Mouse (Mus musculus) liver, adult 2 months (tissue): ENCODE results near the gene Slc5a11. TPM values are rescaled to one million over a fixed set of nuclear protein-coding genes. Genes with fewer than 3 reads are reported as not detected.

ENCODE experiments used
- DNase-seq: peaks from one replicate; pipeline ENCODE4 v3.0.0-alpha.2; 2011; ENCODE audit warnings: low read depth, low spot score; ENCODE audit errors: extremely low read depth
- H3K27ac ChIP-seq: fragments of 200-500 bp; replicated peaks from 2 replicates; pipeline ENCODE4 v1.5.1; 2012; ENCODE audit warnings: low read depth, mild to moderate bottlenecking, control low read depth, inconsistent platforms, low read length; ENCODE audit not compliant: insufficient read depth
- H3K27me3 ChIP-seq: fragments of 200-500 bp; 2 replicates; pipeline ENCODE4 v1.6.1; 2012; ENCODE audit warnings: mild to moderate bottlenecking, moderate library complexity, low read length, inconsistent platforms; ENCODE audit not compliant: control insufficient read depth, insufficient read depth
- H3K36me3 ChIP-seq: fragments of 200-500 bp; 2 replicates; pipeline ENCODE4 v1.6.1; 2012; ENCODE audit warnings: low read length, inconsistent platforms; ENCODE audit not compliant: control insufficient read depth, insufficient read depth
- H3K4me1 ChIP-seq: fragments of 200-500 bp; 2 replicates; pipeline ENCODE4 v1.6.1; 2011; ENCODE audit warnings: low read length; ENCODE audit not compliant: control insufficient read depth, insufficient read depth
- H3K4me3 ChIP-seq: fragments of 200-500 bp; 2 replicates; pipeline ENCODE4 v1.5.1; 2011; ENCODE audit warnings: low read depth, mild to moderate bottlenecking, control low read depth, low read length, moderate library complexity; ENCODE audit not compliant: insufficient read depth
- H3K79me2 ChIP-seq: fragments of 200-500 bp; 2 replicates; pipeline ENCODE4 v1.6.1; 2012; ENCODE audit warnings: inconsistent platforms, mild to moderate bottlenecking, low read length, moderate library complexity; ENCODE audit not compliant: control insufficient read depth, insufficient read depth
- H3K9ac ChIP-seq: fragments of 200-500 bp; 2 replicates; pipeline ENCODE4 v1.6.1; 2012; ENCODE audit warnings: low read depth, mild to moderate bottlenecking, control low read depth, inconsistent platforms, low read length
- CTCF ChIP-seq: fragments of 200-500 bp; IDR thresholded peaks from 2 replicates; pipeline ENCODE4 v1.5.1; 2011; ENCODE audit warnings: low read depth, low read length, control low read depth
- POLR2A ChIP-seq: fragments of 200-500 bp; IDR thresholded peaks from 2 replicates; pipeline ENCODE4 v1.6.1; 2011; ENCODE audit warnings: low read length, control low read depth; ENCODE audit not compliant: insufficient read depth; ENCODE audit errors: extremely low read depth
- WGBS: fragments of 180-500 bp; shearing (Covaris S2); methylation state at CpG from one replicate; pipeline ENCODE4 v1.1.7; 2018; 5-methylcytosine and 5-hydroxymethylcytosine counted together
- polyA plus RNA-seq: library from polyadenylated mRNA; depleted of rRNA; stranded (reverse); fragments of >200 nt; gene quantifications from 2 replicates; pipeline ENCODE4 v1.2.3, GENCODE M21; 2012
- total RNA-seq: library from RNA; depleted of rRNA; stranded (reverse); fragments of >200 nt; gene quantifications from 2 replicates; pipeline ENCODE4 v1.2.3, GENCODE M21; 2014

Slc5a11 gene
- total and polyA plus RNA-seq, 2 experiments: 0.07 to 2.3 TPM

GRCm38 (mm10) chr7:123285896-123286295 is 71.3 kb downstream of the Slc5a11 start:
- DNase-seq: no peak
- Histone ChIP-seq H3K27me3 (no peaks in the 10 kb centered on the region), H3K27ac (no peak overlapping the region), H3K4me3 (no peak overlapping the region), H3K79me2 (no peaks in the 10 kb centered on the region), H3K36me3 (peaks cover 34% of the 10 kb centered on the region), H3K4me1 (no peaks in the 10 kb centered on the region), H3K9ac (no peak overlapping the region)
- WGBS: 99% methylated on average over 5 of the region's 5 CpGs
- TF ChIP-seq CTCF (no peak), POLR2A (no peak)

- no peak overlapping the region for H3K27ac ChIP-seq
- H3K9ac ChIP-seq: no peak overlapping the region
- no peaks in the 10 kb centered on the region for H3K4me1 ChIP-seq
- H3K27me3 ChIP-seq: no peaks in the 10 kb centered on the region
- no peak overlapping the region for H3K4me3 ChIP-seq
- no peaks in the 10 kb centered on the region for H3K79me2 ChIP-seq
- TF ChIP-seq POLR2A (no peak), CTCF (no peak)
- H3K36me3 ChIP-seq: peaks cover 43% of the 10 kb centered on the region
- 92% methylated on average over 3 of the region's 3 CpGs for WGBS
- no peak for DNase-seq
Observed at GRCm38 (mm10) chr7:123287903-123288302, 73.3 kb downstream of the Slc5a11 start.

- no peak for DNase-seq
- no peaks in the 10 kb centered on the region for H3K79me2 ChIP-seq
- H3K27ac ChIP-seq: no peak overlapping the region
- no peaks in the 10 kb centered on the region for H3K27me3 ChIP-seq
- no peak for TF ChIP-seq POLR2A
- no peak for TF ChIP-seq CTCF
- H3K36me3 ChIP-seq: peaks cover 43% of the 10 kb centered on the region
- H3K4me3 ChIP-seq: no peak overlapping the region
- WGBS: 97% methylated on average over 4 of the region's 4 CpGs
- H3K9ac ChIP-seq: no peak overlapping the region
- H3K4me1 ChIP-seq: no peaks in the 10 kb centered on the region
Observed at GRCm38 (mm10) chr7:123289176-123289575, 74.6 kb downstream of the Slc5a11 start.

DNA sequence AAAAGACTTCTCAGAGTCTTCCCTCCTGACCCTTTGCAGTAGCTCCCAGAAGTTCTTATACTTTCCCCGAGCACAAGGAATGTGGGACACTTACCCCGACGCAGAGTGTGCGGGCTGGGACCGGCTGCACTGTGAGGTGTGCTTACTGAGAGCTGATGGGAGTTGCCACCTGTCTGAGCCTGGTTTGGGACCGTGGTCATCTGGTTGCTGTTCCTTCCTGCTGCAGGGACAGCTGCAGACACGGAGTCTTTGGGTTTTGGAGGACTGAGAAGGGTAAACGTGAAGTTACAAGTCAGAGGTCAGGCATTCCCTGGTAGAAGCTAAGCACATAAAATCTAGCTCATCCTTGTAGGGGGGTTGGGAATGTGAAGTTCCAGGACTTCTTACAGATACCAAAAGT is 77.4 kb downstream of the Slc5a11 start:
- TF ChIP-seq CTCF (no peak), POLR2A (no peak)
- H3K79me2 ChIP-seq: no peaks in the 10 kb centered on the region
- 91% methylated on average over 8 of the region's 8 CpGs for WGBS
- H3K27ac ChIP-seq: no peak overlapping the region
- H3K27me3 ChIP-seq: no peaks in the 10 kb centered on the region
- H3K4me1 ChIP-seq: no peaks in the 10 kb centered on the region
- H3K9ac ChIP-seq: no peak overlapping the region
- no peak for DNase-seq
- no peak overlapping the region for H3K4me3 ChIP-seq
- peaks cover 46% of the 10 kb centered on the region for H3K36me3 ChIP-seq

DNA sequence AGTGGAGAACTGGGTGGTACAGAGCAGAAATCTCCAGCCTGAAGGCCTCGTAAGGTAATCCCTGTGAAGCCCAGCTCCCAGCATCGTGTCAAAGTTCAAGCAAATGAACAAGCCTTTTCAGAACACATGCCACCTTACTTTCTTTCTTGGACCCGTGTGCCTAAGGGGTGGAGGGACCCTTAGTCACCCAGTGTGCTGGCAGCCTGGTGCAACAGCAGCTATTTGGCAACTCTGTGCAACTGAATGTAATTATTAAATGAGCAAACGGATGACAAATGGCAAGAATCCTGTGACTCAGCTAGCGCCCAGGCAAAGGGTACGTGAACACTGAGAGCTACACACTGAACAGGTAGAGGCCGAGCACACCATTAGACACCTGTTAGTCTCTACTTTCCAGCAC is 79.3 kb downstream of the Slc5a11 start:
- no peak for DNase-seq
- 91% methylated on average over 7 of the region's 7 CpGs for WGBS
- TF ChIP-seq CTCF (no peak), POLR2A (no peak)
- H3K27me3 ChIP-seq: no peaks in the 10 kb centered on the region
- peaks cover 45% of the 10 kb centered on the region for H3K36me3 ChIP-seq
- H3K4me3 ChIP-seq: no peak overlapping the region
- no peak overlapping the region for H3K9ac ChIP-seq
- H3K27ac ChIP-seq: no peak overlapping the region
- no peaks in the 10 kb centered on the region for H3K4me1 ChIP-seq
- no peaks in the 10 kb centered on the region for H3K79me2 ChIP-seq

DNA sequence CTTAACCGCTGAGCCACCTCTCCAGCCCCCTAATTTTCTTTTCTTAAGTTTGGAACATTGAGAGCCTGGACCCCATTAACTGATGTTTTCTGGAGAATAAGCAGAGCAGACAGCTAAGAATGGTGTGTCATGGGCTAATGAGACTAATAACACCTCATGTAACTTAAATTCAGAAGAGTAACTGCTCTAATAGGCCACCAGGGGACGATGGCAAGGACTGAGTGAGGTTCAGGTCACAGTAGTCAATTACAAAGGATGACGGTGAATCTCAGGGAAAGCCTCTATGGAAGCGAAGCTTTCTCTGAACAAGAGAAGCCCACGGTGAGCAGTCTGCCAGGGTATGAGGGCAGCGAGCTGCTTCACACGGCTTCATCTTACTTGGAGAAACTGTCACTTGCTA is 80.8 kb downstream of the Slc5a11 start:
- H3K79me2 ChIP-seq: no peaks in the 10 kb centered on the region
- H3K36me3 ChIP-seq: peaks cover 48% of the 10 kb centered on the region
- no peak overlapping the region for H3K9ac ChIP-seq
- WGBS: 91% methylated on average over 7 of the region's 7 CpGs
- H3K27me3 ChIP-seq: no peaks in the 10 kb centered on the region
- DNase-seq: no peak
- no peak overlapping the region for H3K4me3 ChIP-seq
- TF ChIP-seq CTCF (0 out of 2 replicates have a peak, but pooled peaks have one; percentile 6), POLR2A (no peak)
- H3K27ac ChIP-seq: no peak overlapping the region
- no peaks in the 10 kb centered on the region for H3K4me1 ChIP-seq
